Mouse (Mus musculus) testis, adult 2 months (tissue): ENCODE data around the gene Tdrkh.

ENCODE experiments used
- CTCF ChIP-seq: fragments of 200-500 bp; IDR thresholded peaks from 2 replicates; pipeline ENCODE4 v1.5.1; 2012; ENCODE audit warnings: low read depth, mild to moderate bottlenecking, inconsistent platforms, low read length, moderate library complexity; ENCODE audit not compliant: control insufficient read depth, insufficient read depth, insufficient replicate concordance
- POLR2A ChIP-seq: fragments of 200-500 bp; IDR thresholded peaks from 2 replicates; pipeline ENCODE4 v1.6.1; 2012; ENCODE audit warnings: low read depth, mild to moderate bottlenecking, inconsistent platforms, low read length, moderate library complexity; ENCODE audit not compliant: control insufficient read depth

GRCm38 (mm10) chr3:94375861-94376260 lies 37.2 kb upstream of the Tdrkh start:
- TF ChIP-seq CTCF (no peak), POLR2A (no peak)
